Mouse (Mus musculus): ENCODE measurements at regions not wholly inside any gene's neighbourhood (a gene's known extent, or its start where the extent isn't known, plus 50 kb on each side); places are given as distances from the start of the nearest gene placed in this dataset.

DNA sequence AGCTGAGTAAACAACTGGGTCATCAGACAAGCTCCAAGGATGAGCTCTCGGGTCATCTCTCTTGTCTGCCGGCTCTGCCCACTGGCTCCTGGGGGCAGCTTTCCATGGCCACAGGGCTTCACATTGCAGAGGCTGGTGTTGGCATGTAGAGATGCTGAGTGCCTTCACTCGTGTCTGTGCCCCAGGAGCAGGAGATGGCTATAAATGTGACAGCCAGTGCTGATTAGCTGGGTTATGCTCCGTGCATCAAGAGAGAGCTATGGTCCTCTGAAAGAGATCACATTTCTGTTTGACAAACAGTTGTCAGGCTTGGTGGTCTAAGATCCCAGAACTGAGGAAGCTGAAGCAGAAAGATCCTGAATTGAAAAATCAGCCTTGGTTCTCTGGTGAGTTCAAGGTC is 795.4 kb upstream of the Car8 start:
- TF ChIP-seq CTCF (IDR thresholded peaks at IDR 0.05; ENCODE audit: insufficient read depth, low read depth, low read length) (no peak), POLR2A (IDR thresholded peaks at IDR 0.05; ENCODE audit: insufficient read depth, low read depth, low read length) (no peak)
